Mouse (Mus musculus) MEL (cell line): ENCODE data around the gene Slc44a3. TPM values are rescaled to one million over a fixed set of nuclear protein-coding genes. Genes with fewer than 3 reads are reported as not detected.

ENCODE experiments used
- DNase-seq: peaks from one replicate; pipeline ENCODE4 v3.0.0; 2011; ENCODE audit warnings: low read depth, low spot score
- H3K27ac ChIP-seq: 2 replicates; pipeline ENCODE4 v1.5.1; 2012; ENCODE audit warnings: low read depth, mild to moderate bottlenecking, control low read depth, low read length, moderate library complexity; ENCODE audit not compliant: control insufficient read depth
- H3K27me3 ChIP-seq, 2 experiments: fragments of 150-350 bp in 1 of 2; sonication (generic) in 1 of 2; 2 replicates each; pipeline ENCODE4 v1.6.1; 2012; ENCODE audit warnings: low read length in 2 of 2, mild to moderate bottlenecking in 2 of 2, improper control_type of control experiment in 1 of 2, moderate library complexity in 1 of 2; ENCODE audit not compliant: insufficient read depth in 2 of 2, control insufficient read depth in 1 of 2
- H3K36me3 ChIP-seq, 2 experiments: 2 replicates each; pipeline ENCODE4 v1.6.1; 2012 to 2014; ENCODE audit warnings: low read length in 2 of 2, improper control_type of control experiment in 1 of 2, inconsistent platforms in 1 of 2, mild to moderate bottlenecking in 1 of 2; ENCODE audit not compliant: insufficient read depth in 2 of 2, control insufficient read depth in 1 of 2
- H3K4me1 ChIP-seq, 2 experiments: fragments of 150-350 bp in 1 of 2; sonication (generic) in 1 of 2; 2 replicates each; pipeline ENCODE4 v1.6.1; 2012; ENCODE audit warnings: low read length in 2 of 2, improper control_type of control experiment in 1 of 2, mild to moderate bottlenecking in 1 of 2; ENCODE audit not compliant: insufficient read depth in 2 of 2, control insufficient read depth in 1 of 2
- H3K4me3 ChIP-seq, 2 experiments: fragments of 150-350 bp in 1 of 2; sonication (generic) in 1 of 2; 2 replicates each; pipeline ENCODE4 v1.5.1; 2012; ENCODE audit warnings: low read depth in 2 of 2, low read length in 2 of 2, mild to moderate bottlenecking in 2 of 2, moderate library complexity in 2 of 2, control low read depth in 1 of 2, improper control_type of control experiment in 1 of 2; ENCODE audit not compliant: control insufficient read depth in 1 of 2, insufficient read depth in 1 of 2
- H3K79me2 ChIP-seq: 2 replicates; pipeline ENCODE4 v1.6.1; 2012; ENCODE audit warnings: mild to moderate bottlenecking, low read length, moderate library complexity; ENCODE audit not compliant: control insufficient read depth, poor library complexity, insufficient read depth
- H3K9ac ChIP-seq: 2 replicates; pipeline ENCODE4 v1.6.1; 2012; ENCODE audit warnings: low read depth, mild to moderate bottlenecking, control low read depth, low read length, moderate library complexity; ENCODE audit not compliant: control insufficient read depth, poor library complexity, severe bottlenecking
- H3K9me3 ChIP-seq: fragments of 150-350 bp; sonication (generic); replicated peaks from 2 replicates; pipeline ENCODE4 v1.6.1; 2012; ENCODE audit warnings: mild to moderate bottlenecking, low read length, improper control_type of control experiment, moderate library complexity; ENCODE audit not compliant: insufficient read depth
- BHLHE40 ChIP-seq: IDR thresholded peaks from 2 replicates; pipeline ENCODE4 v1.6.1; 2012; ENCODE audit warnings: low read depth, mild to moderate bottlenecking, inconsistent platforms, low read length, improper control_type of control experiment, borderline replicate concordance
- CHD2 ChIP-seq: IDR thresholded peaks from 2 replicates; pipeline ENCODE4 v1.6.1; 2011; ENCODE audit warnings: low read length, improper control_type of control experiment
- CTCF ChIP-seq, 3 experiments: IDR thresholded peaks in 2 of 3; conservative IDR thresholded peaks in 1 of 3; 2 replicates each; pipeline ENCODE4 v1.5.1; 2011 to 2012; ENCODE audit warnings: low read length in 3 of 3, low read depth in 2 of 3, mild to moderate bottlenecking in 2 of 3, improper control_type of control experiment in 1 of 3, inconsistent platforms in 1 of 3, mixed read lengths in 1 of 3, moderate library complexity in 1 of 3; ENCODE audit not compliant: control insufficient read depth in 1 of 3, insufficient read depth in 1 of 3, poor library complexity in 1 of 3, severe bottlenecking in 1 of 3
- ELF1 ChIP-seq: IDR thresholded peaks from 2 replicates; pipeline ENCODE4 v1.6.1; 2014; ENCODE audit warnings: low read depth, mild to moderate bottlenecking, inconsistent platforms, low read length, improper control_type of control experiment, moderate library complexity
- EP300 ChIP-seq, 2 experiments: IDR thresholded peaks; 2 replicates each; pipeline ENCODE4 v1.6.1; 2011; ENCODE audit warnings: improper control_type of control experiment in 2 of 2, low read length in 2 of 2, low read depth in 1 of 2, mild to moderate bottlenecking in 1 of 2
- ETS1 ChIP-seq: IDR thresholded peaks from 2 replicates; pipeline ENCODE4 v1.6.1; 2012; ENCODE audit warnings: low read depth, mild to moderate bottlenecking, inconsistent platforms, low read length, improper control_type of control experiment, moderate library complexity
- GABPA ChIP-seq: IDR thresholded peaks from 2 replicates; pipeline ENCODE4 v1.6.1; 2012; ENCODE audit warnings: low read depth, mild to moderate bottlenecking, inconsistent platforms, low read length, improper control_type of control experiment, moderate library complexity
- GATA1 ChIP-seq: IDR thresholded peaks from 2 replicates; pipeline ENCODE4 v1.6.1; 2011; ENCODE audit warnings: low read depth, low read length, improper control_type of control experiment
- KAT2A ChIP-seq: conservative IDR thresholded peaks from 2 replicates; pipeline ENCODE4 v1.6.1; 2012; ENCODE audit warnings: low read depth, low read length, improper control_type of control experiment, inconsistent platforms
- MYB ChIP-seq: IDR thresholded peaks from 2 replicates; pipeline ENCODE4 v1.6.1; 2011; ENCODE audit warnings: mild to moderate bottlenecking, low read depth, low read length, improper control_type of control experiment
- NELFE ChIP-seq: IDR thresholded peaks from 2 replicates; pipeline ENCODE4 v1.6.1; 2011; ENCODE audit warnings: low read depth, low read length, improper control_type of control experiment
- RAD21 ChIP-seq: IDR thresholded peaks from 2 replicates; pipeline ENCODE4 v1.6.1; 2011; ENCODE audit warnings: mild to moderate bottlenecking, low read depth, low read length, improper control_type of control experiment
- RCOR1 ChIP-seq: IDR thresholded peaks from 2 replicates; pipeline ENCODE4 v1.6.1; 2012; ENCODE audit warnings: low read depth, mild to moderate bottlenecking, inconsistent platforms, low read length, improper control_type of control experiment
- SMC3 ChIP-seq: IDR thresholded peaks from 2 replicates; pipeline ENCODE4 v1.6.1; 2011; ENCODE audit warnings: low read depth, low read length, improper control_type of control experiment
- TBP ChIP-seq: IDR thresholded peaks from 2 replicates; pipeline ENCODE4 v1.8.0; 2011; ENCODE audit warnings: low read depth, low read length, improper control_type of control experiment
- USF1 ChIP-seq: IDR thresholded peaks from 2 replicates; pipeline ENCODE4 v1.6.1; 2014; ENCODE audit warnings: low read depth, mild to moderate bottlenecking, inconsistent platforms, low read length, improper control_type of control experiment, moderate library complexity
- ZNF384 ChIP-seq: IDR thresholded peaks from 2 replicates; pipeline ENCODE4 v1.6.1; 2012; ENCODE audit warnings: low read depth, mild to moderate bottlenecking, inconsistent platforms, low read length, improper control_type of control experiment
- polyA plus RNA-seq, 2 experiments: library from polyadenylated mRNA; stranded (reverse) in 1 of 2; unstranded in 1 of 2; fragments of >175 nt in 1 of 2; fragments of >200 nt in 1 of 2; gene quantifications; 2 replicates each; pipeline versions ENCODE4 v1.2.1 to v1.2.4; 2012; ENCODE audit warnings: low replicate concordance in 2 of 2, low read depth in 1 of 2; ENCODE audit not compliant: insufficient read length in 2 of 2, insufficient read depth in 1 of 2, missing spikeins in 1 of 2
- total RNA-seq: library from RNA; depleted of rRNA; stranded (reverse); fragments of 300-350 nt; gene quantifications from 2 replicates; pipeline ENCODE4 v1.2.3, GENCODE M21; 2012

The Slc44a3 gene
- total and polyA plus RNA-seq, 3 experiments, result 0.08 to 0.11 TPM; not detected in 1

- no peaks in the 10 kb centered on the region for H3K79me2 ChIP-seq
- H3K27ac ChIP-seq, result no peak overlapping the region
- no peak overlapping the region for H3K9ac ChIP-seq
- no peak overlapping the region for H3K4me3 ChIP-seq
- no peaks in the 10 kb centered on the region for H3K9me3 ChIP-seq
- no peaks in the 10 kb centered on the region for H3K4me1 ChIP-seq
- DNase-seq, result no peak
- no peaks in the 10 kb centered on the region for H3K36me3 ChIP-seq
- TF ChIP-seq MYB (no peak), ZNF384 (no peak), EP300 (IDR thresholded peaks at IDR 0.05; ENCODE audit: low read depth in 1 of 2, low read length in 2 of 2) (no peak), TBP (no peak), KAT2A (no peak), NELFE (no peak), BHLHE40 (no peak), CTCF (IDR thresholded peaks at IDR 0.05 in 2 of 3, conservative IDR thresholded peaks at IDR 0.05 in 1 of 3; ENCODE audit: control insufficient read depth in 1 of 3, insufficient read depth in 1 of 3, low read depth in 2 of 3, low read length in 3 of 3, poor library complexity in 1 of 3, severe bottlenecking in 1 of 3) (no peak), CHD2 (no peak), GABPA (no peak), RCOR1 (no peak), ETS1 (no peak), SMC3 (no peak), USF1 (no peak)
- H3K27me3 ChIP-seq, result no peaks in the 10 kb centered on the region
Observed at GRCm38 (mm10) chr3:121578706-121579105, 46.5 kb upstream of the Slc44a3 start.

- Histone ChIP-seq H3K36me3 (no peaks in the 10 kb centered on the region), H3K27ac (no peak overlapping the region), H3K79me2 (no peaks in the 10 kb centered on the region), H3K4me3 (no peak overlapping the region), H3K9me3 (no peaks in the 10 kb centered on the region), H3K9ac (no peak overlapping the region), H3K4me1 (no peaks in the 10 kb centered on the region), H3K27me3 (no peaks in the 10 kb centered on the region)
- TF ChIP-seq GATA1, result no peak
- no peak for TF ChIP-seq BHLHE40
- TF ChIP-seq SMC3, result no peak
- no peak for TF ChIP-seq ELF1
- no peak for TF ChIP-seq EP300 (IDR thresholded peaks at IDR 0.05; ENCODE audit: low read depth in 1 of 2, low read length in 2 of 2)
- no peak for TF ChIP-seq NELFE
- TF ChIP-seq RAD21, result no peak
- no peak for TF ChIP-seq ETS1
- no peak for DNase-seq
Observed at GRCm38 (mm10) chr3:121577641-121578040, 45.4 kb upstream of the Slc44a3 start.
